Mouse (Mus musculus): Measurements from ENCODE around the gene Cxcl17. TPM values are rescaled to one million over a fixed set of nuclear protein-coding genes. Genes with fewer than 3 reads are reported as not detected.

Gene Cxcl17
- polyA plus RNA-seq, 1 experiment from 2014 or later = 0.58 TPM

DNA sequence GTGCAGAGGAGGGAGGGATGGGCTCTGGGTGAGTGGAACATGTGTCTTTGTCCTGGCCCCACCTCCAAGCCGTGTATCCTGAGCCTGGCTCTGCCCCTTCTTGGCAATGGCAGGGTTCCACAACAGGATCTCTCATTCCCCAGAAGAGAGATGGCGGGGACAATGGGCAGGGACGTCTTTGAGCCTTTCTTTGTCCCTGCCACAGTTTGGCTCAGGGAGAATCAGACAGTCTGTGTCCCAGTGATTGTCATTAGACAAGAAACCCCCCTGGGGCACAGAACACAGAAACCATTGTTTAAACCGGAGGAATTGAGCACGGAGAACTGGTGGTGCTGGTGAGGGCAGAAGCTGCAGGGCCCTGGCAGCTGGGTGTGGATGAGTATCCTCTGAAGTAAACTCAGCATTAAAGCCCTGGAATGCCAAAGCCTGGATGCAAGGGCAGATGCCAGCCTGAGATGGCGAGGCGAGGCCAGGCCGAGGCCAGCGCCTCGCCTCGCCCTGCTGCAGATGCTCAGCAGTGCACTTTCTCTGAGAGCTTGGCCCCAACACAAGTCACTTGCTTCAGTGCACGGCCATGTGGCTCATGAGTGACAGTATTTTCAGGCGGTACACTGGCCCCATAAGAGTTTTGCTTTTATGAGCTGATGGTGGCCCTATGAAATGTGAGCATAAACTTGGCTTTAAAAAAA lies 46.6 kb downstream of the Cxcl17 start:
- no peaks in the 10 kb centered on the region for H3K4me1 ChIP-seq (ENCODE audit: control insufficient read depth, insufficient read depth, low read length)
- no peak for ATAC-seq (ENCODE audit: insufficient number of reproducible peaks, insufficient read depth, low FRiP score, low read depth)
- no peaks in the 10 kb centered on the region for H3K9me3 ChIP-seq (ENCODE audit: control insufficient read depth, low read depth, low read length)
- H3K27me3 ChIP-seq (ENCODE audit: control insufficient read depth, insufficient read depth, low read length) = peaks cover 16% of the 10 kb centered on the region; the same call in 1 of the 2 replicates
- no peak overlapping the region for H3K4me2 ChIP-seq (replicated peaks; ENCODE audit: low read depth, low read length)
- no peak overlapping the region for H3K4me3 ChIP-seq (ENCODE audit: low read depth, low read length)
- H3K36me3 ChIP-seq (ENCODE audit: control insufficient read depth, insufficient read depth, low read length) = peaks cover 16% of the 10 kb centered on the region; the same call in 1 of the 2 replicates
- H3K27ac ChIP-seq (ENCODE audit: low read length) = no peak overlapping the region
- H3K9ac ChIP-seq (replicated peaks; ENCODE audit: low read depth, low read length) = no peak overlapping the region
- WGBS = 51% methylated on average over 13 of the region's 13 CpGs

DNA sequence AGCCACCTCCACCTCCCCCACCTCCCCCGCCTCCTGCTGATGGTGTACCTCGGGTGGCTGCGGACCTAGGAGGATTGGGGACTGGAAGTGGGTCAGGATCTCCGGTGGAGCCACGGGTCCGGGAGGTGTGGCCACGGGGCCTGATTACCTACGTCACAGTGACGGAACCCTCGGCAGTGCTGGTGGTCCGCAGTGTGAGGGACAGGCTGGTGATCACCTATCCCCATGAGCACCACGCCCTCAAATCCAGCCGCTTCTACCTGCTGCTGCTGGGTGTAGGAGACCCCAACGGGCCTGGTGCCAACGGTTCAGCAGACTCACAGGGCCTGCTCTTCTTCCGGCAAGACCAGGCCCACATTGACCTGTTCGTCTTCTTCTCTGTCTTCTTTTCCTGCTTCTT lies 49.1 kb downstream of the Cxcl17 start:
- no peak overlapping the region for H3K4me2 ChIP-seq (replicated peaks; ENCODE audit: low read depth, low read length)
- peaks cover 30% of the 10 kb centered on the region; the same call in 1 of the 2 replicates for H3K36me3 ChIP-seq (ENCODE audit: control insufficient read depth, insufficient read depth, low read length)
- no peaks in the 10 kb centered on the region for H3K9me3 ChIP-seq (ENCODE audit: control insufficient read depth, low read depth, low read length)
- WGBS = 92% methylated on average over 17 of the region's 17 CpGs
- H3K9ac ChIP-seq (replicated peaks; ENCODE audit: low read depth, low read length) = no peak overlapping the region
- no peaks in the 10 kb centered on the region for H3K4me1 ChIP-seq (ENCODE audit: control insufficient read depth, insufficient read depth, low read length)
- peaks cover 10% of the 10 kb centered on the region; the same call in 1 of the 2 replicates for H3K27me3 ChIP-seq (ENCODE audit: control insufficient read depth, insufficient read depth, low read length)
- H3K4me3 ChIP-seq (ENCODE audit: low read depth, low read length) = no peak overlapping the region
- H3K27ac ChIP-seq (ENCODE audit: low read length) = no peak overlapping the region
- ATAC-seq (ENCODE audit: insufficient number of reproducible peaks, insufficient read depth, low FRiP score, low read depth) = no peak

DNA sequence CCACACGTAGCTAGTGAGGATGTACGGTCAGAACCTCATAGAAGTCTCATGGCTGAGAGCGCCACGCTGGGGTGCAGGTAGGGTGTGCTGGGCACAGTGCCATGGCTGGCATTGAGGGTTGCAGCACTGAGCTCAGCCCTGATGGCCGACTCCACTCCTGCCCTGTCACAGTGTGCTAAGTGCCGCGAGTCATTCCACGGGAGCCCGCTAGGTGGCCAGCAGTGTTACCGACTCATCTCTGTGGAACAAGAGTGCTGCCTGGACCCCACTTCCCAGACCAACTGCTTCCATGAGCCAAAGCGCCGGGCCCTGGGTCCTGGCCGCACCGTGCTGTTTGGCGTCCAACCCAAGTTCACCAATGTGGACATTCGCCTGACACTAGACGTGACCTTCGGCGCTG lies 49.5 kb downstream of the Cxcl17 start:
- WGBS = 89% methylated on average over 19 of the region's 19 CpGs
- Histone ChIP-seq H3K9ac (replicated peaks; ENCODE audit: low read depth, low read length) (no peak overlapping the region), H3K36me3 (ENCODE audit: control insufficient read depth, insufficient read depth, low read length) (peaks cover 30% of the 10 kb centered on the region; the same call in 1 of the 2 replicates), H3K9me3 (ENCODE audit: control insufficient read depth, low read depth, low read length) (no peaks in the 10 kb centered on the region), H3K27ac (ENCODE audit: low read length) (no peak overlapping the region), H3K4me1 (ENCODE audit: control insufficient read depth, insufficient read depth, low read length) (no peaks in the 10 kb centered on the region), H3K4me2 (replicated peaks; ENCODE audit: low read depth, low read length) (no peak overlapping the region), H3K27me3 (ENCODE audit: control insufficient read depth, insufficient read depth, low read length) (0 out of 2 replicates have a peak, but pooled peaks cover 5% of the 10 kb centered on the region), H3K4me3 (ENCODE audit: low read depth, low read length) (no peak overlapping the region)
- no peak for ATAC-seq (ENCODE audit: insufficient number of reproducible peaks, insufficient read depth, low FRiP score, low read depth)

DNA sequence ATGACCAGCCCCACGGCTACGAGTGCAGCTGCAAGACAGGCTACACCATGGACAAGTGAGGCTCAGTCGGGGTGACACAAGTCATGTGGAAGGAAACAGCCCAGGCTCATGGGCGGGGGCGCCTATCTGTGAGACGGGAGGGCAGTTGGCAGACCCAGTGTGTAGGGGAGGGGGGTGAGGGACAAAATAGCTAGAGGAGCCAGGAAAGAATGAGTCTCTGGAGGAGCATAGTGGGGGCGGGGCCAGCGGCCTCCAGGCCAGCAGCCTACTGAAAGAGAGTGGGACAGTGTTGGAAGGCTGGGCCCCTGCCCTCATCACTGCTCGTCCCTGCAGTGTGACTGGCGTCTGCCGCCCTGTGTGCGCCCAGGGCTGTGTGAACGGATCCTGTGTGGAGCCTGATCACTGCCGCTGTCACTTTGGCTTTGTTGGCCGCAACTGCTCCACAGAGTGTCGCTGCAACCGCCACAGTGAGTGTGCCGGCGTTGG lies 53.9 kb downstream of the Cxcl17 start:
- Histone ChIP-seq H3K4me1 (ENCODE audit: control insufficient read depth, insufficient read depth, low read length) (no peaks in the 10 kb centered on the region), H3K9ac (replicated peaks; ENCODE audit: low read depth, low read length) (no peak overlapping the region), H3K36me3 (ENCODE audit: control insufficient read depth, insufficient read depth, low read length) (peaks cover 27% of the 10 kb centered on the region; the same call in 1 of the 2 replicates), H3K4me2 (replicated peaks; ENCODE audit: low read depth, low read length) (no peak overlapping the region), H3K4me3 (ENCODE audit: low read depth, low read length) (no peak overlapping the region), H3K27ac (ENCODE audit: low read length) (no peak overlapping the region), H3K9me3 (ENCODE audit: control insufficient read depth, low read depth, low read length) (no peaks in the 10 kb centered on the region), H3K27me3 (ENCODE audit: control insufficient read depth, insufficient read depth, low read length) (no peaks in the 10 kb centered on the region)
- WGBS = 79% methylated on average over 19 of the region's 19 CpGs
- ATAC-seq (ENCODE audit: insufficient number of reproducible peaks, insufficient read depth, low FRiP score, low read depth) = 0 out of 2 replicates have a peak, but pooled peaks have one; percentile 12

Other genes with a start within 250 kb of the Cxcl17 start
- gene Pou2f2, start 233.2 kb downstream of the Cxcl17 start, polyA plus RNA-seq (2014; fragmentation: Nextera tagmentation; extraction: Ambion mirVana) = 1.8 and 2.3 TPM in 2 replicates
- gene Dedd2, start 192.3 kb downstream of the Cxcl17 start, polyA plus RNA-seq (2014; fragmentation: Nextera tagmentation; extraction: Ambion mirVana) = 7.5 and 8.7 TPM in 2 replicates
- gene Zfp526, start 191.5 kb downstream of the Cxcl17 start, polyA plus RNA-seq (2014; fragmentation: Nextera tagmentation; extraction: Ambion mirVana) = 3.7 and 4.2 TPM in 2 replicates
- gene Gsk3a, start 175.0 kb downstream of the Cxcl17 start, polyA plus RNA-seq (2014; fragmentation: Nextera tagmentation; extraction: Ambion mirVana) = 14.7 and 15.9 TPM in 2 replicates
- gene Erf, start 162.1 kb downstream of the Cxcl17 start, polyA plus RNA-seq (2014; fragmentation: Nextera tagmentation; extraction: Ambion mirVana) = 25.8 and 27.7 TPM in 2 replicates
- gene Cic, start 145.2 kb downstream of the Cxcl17 start, polyA plus RNA-seq (2014; fragmentation: Nextera tagmentation; extraction: Ambion mirVana) = 51.4 and 54.1 TPM in 2 replicates
- 274 and 284 TPM in 2 replicates for gene Pafah1b3, start 114.9 kb downstream of the Cxcl17 start, polyA plus RNA-seq (2014; fragmentation: Nextera tagmentation; extraction: Ambion mirVana)
- 0.76 and 1.1 TPM in 2 replicates for gene Prr19, start 111.5 kb downstream of the Cxcl17 start, polyA plus RNA-seq (2014; fragmentation: Nextera tagmentation; extraction: Ambion mirVana)
- 1.9 and 2.0 TPM in 2 replicates for gene Tmem145, start 106.8 kb downstream of the Cxcl17 start, polyA plus RNA-seq (2014; fragmentation: Nextera tagmentation; extraction: Ambion mirVana)
- 12.2 and 13.0 TPM in 2 replicates for gene Megf8, start 95.7 kb downstream of the Cxcl17 start, polyA plus RNA-seq (2014; fragmentation: Nextera tagmentation; extraction: Ambion mirVana)
- 0.55 TPM in 1 of 2 replicates, not detected in the other for gene Cnfn, start 43.2 kb downstream of the Cxcl17 start, polyA plus RNA-seq (2014; fragmentation: Nextera tagmentation; extraction: Ambion mirVana)
- 3.7 and 5.3 TPM in 2 replicates for gene Lipe, start 14.2 kb downstream of the Cxcl17 start, polyA plus RNA-seq (2014; fragmentation: Nextera tagmentation; extraction: Ambion mirVana)
- 14.8 and 21.2 TPM in 2 replicates for gene Ceacam1, start 64.7 kb upstream of the Cxcl17 start, polyA plus RNA-seq (2014; fragmentation: Nextera tagmentation; extraction: Ambion mirVana)
- not detected in 2 replicates for gene Ceacam2, start 127.0 kb upstream of the Cxcl17 start, polyA plus RNA-seq (2014; fragmentation: Nextera tagmentation; extraction: Ambion mirVana)
- gene Erich4, start 203.0 kb upstream of the Cxcl17 start, polyA plus RNA-seq (2014; fragmentation: Nextera tagmentation; extraction: Ambion mirVana) = not detected in 2 replicates
- 39.0 and 44.9 TPM in 2 replicates for gene Dmac2, start 206.5 kb upstream of the Cxcl17 start, polyA plus RNA-seq (2014; fragmentation: Nextera tagmentation; extraction: Ambion mirVana)
- gene B3gnt8, start 213.8 kb upstream of the Cxcl17 start, polyA plus RNA-seq (2014; fragmentation: Nextera tagmentation; extraction: Ambion mirVana) = 6.2 and 6.5 TPM in 2 replicates
- 48.6 and 52.2 TPM in 2 replicates for gene Bckdha, start 246.1 kb upstream of the Cxcl17 start, polyA plus RNA-seq (2014; fragmentation: Nextera tagmentation; extraction: Ambion mirVana)
- 72.9 and 83.0 TPM in 2 replicates for gene Exosc5, start 246.3 kb upstream of the Cxcl17 start, polyA plus RNA-seq (2014; fragmentation: Nextera tagmentation; extraction: Ambion mirVana)

All from stomach, embryonic 14.5 days (tissue).